19 mouse cellular contexts compared by ENCODE assay signal in the genomic region with DNA sequence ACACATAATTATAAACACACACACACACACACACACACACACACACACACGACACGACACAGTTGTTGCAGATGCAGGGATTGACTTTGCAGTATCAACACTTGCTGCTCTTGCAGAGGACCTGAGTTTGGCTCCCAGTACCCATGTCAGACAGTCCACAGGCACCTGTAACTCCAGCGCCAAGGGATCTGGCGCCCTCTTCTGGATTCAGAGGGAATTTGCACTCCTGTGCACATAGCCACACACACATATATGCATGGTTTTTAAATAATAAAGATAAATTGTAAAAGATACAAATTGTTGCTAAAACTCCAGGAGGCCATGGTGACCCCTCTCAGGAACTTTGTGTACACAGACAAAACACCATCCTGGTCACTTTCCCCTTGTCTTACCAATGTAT. TPM values are rescaled to one million over a fixed set of nuclear protein-coding genes. Genes with fewer than 3 reads are reported as not detected.
DNase-seq lines count a peak whose midpoint lies in the region; TF ChIP-seq lines count a peak whose summit lies in the region.
"Had no signal": no experiment of that assay in that cellular context is flagged by ENCODE, and none has a peak within 500 bp of the region (broad histone marks: within the 10 kb centered on the region; RNA-seq: fewer than 3 reads in every experiment).

No protein-coding gene starts in this region.

- H3K4me1 ChIP-seq in kidney, adult 2 months (ENCODE audit: control insufficient read depth, insufficient read depth, low read length): no peaks in the 10 kb centered on the region
- H3K4me1 ChIP-seq in testis, adult 2 months (ENCODE audit: control insufficient read depth, insufficient read depth, low read length): peaks cover 3% of the 10 kb centered on the region

- WGBS in kidney, adult 2 months: 59% methylated on average over 4 of the region's 4 CpGs

- no peak overlapping the region for H3K4me3 ChIP-seq in kidney, adult 2 months (ENCODE audit: insufficient read depth, low read depth, low read length)
- no peak overlapping the region for H3K4me3 ChIP-seq in testis, adult 2 months (ENCODE audit: control insufficient read depth, low read depth, low read length)
- H3K4me3 ChIP-seq: heart, embryonic 15.5 days; hindbrain, embryonic 15.5 days had no signal

- DNase-seq in kidney, adult 2 months: no peak
- no peak for DNase-seq in kidney, adult 18-20 months
- DNase-seq in testis, postnatal 10 days (ENCODE audit: low spot score): no peak
- DNase-seq in ZHBTc4 (ENCODE audit: low read depth, low spot score): peak; percentile 74
- no peak for DNase-seq in right cerebral cortex, postnatal 25 days
- no peak for DNase-seq in adrenal gland, postnatal 36 days
- DNase-seq: cerebellum, adult 8-10 months; thymus, adult 18-20 months had no signal

- no peak overlapping the region for H3K27ac ChIP-seq in kidney, adult 2 months (ENCODE audit: insufficient read depth, low read depth, low read length)
- H3K27ac ChIP-seq in testis, adult 2 months (ENCODE audit: control insufficient read depth, insufficient read depth, low read depth, low read length): no peak overlapping the region
- H3K27ac ChIP-seq: heart, embryonic 15.5 days; hindbrain, embryonic 15.5 days had no signal

- no peaks in the 10 kb centered on the region for H3K27me3 ChIP-seq in kidney, adult 2 months (replicated peaks; ENCODE audit: control insufficient read depth, insufficient read depth, low read length)
- H3K27me3 ChIP-seq in testis, adult 2 months (ENCODE audit: control insufficient read depth, insufficient read depth, low read length): no peaks in the 10 kb centered on the region

- H3K36me3 ChIP-seq in kidney, adult 2 months (ENCODE audit: control insufficient read depth, insufficient read depth, low read length): no peaks in the 10 kb centered on the region
- H3K36me3 ChIP-seq in testis, adult 2 months (ENCODE audit: control insufficient read depth, insufficient read depth, low read length): no peaks in the 10 kb centered on the region
- H3K36me3 ChIP-seq: heart, embryonic 15.5 days; hindbrain, embryonic 15.5 days had no signal

- TF ChIP-seq CTCF in kidney, adult 2 months (conservative IDR thresholded peaks at IDR 0.05; ENCODE audit: insufficient read depth, insufficient read length, low read depth, low read length): 0 out of 2 replicates have a peak, but pooled peaks have one; percentile 21
- peak; percentile 86; the same call in 1 of the 2 replicates for TF ChIP-seq CTCF in testis, adult 2 months (IDR thresholded peaks at IDR 0.05; ENCODE audit: control insufficient read depth, insufficient read depth, insufficient replicate concordance, low read depth, low read length)

- no peak for TF ChIP-seq POLR2A in kidney, adult 2 months (IDR thresholded peaks at IDR 0.05; ENCODE audit: low read depth, low read length)
- no peak for TF ChIP-seq POLR2A in testis, adult 2 months (IDR thresholded peaks at IDR 0.05; ENCODE audit: control insufficient read depth, low read depth, low read length)

RNA-seq across cellular contexts. Expression of a gene that starts 20.2 kb away (rescaled TPM):
- 6.1 and 7.0 TPM in 2 replicates for polyA plus RNA-seq in kidney, adult 2 months (2012; rRNA removed)
- 12.1 and 12.2 TPM in 2 replicates for polyA plus RNA-seq in testis, adult 2 months (2012; rRNA removed)
- total RNA-seq in adrenal gland, postnatal 36 days (2021): 1 to 10 TPM; 6.0 to 6.8 TPM

RNA-seq across cellular contexts. Expression of a gene that starts 25.7 kb away (rescaled TPM):
- not detected in 2 replicates for polyA plus RNA-seq in kidney, adult 2 months (2012; rRNA removed)
- 0.04 TPM in 1 of 2 replicates, not detected in the other for polyA plus RNA-seq in testis, adult 2 months (2012; rRNA removed)
- not detected for total RNA-seq in adrenal gland, postnatal 36 days (2021)
- total RNA-seq: gastrocnemius, postnatal 4 days; layer of hippocampus, postnatal 10 days; left cerebral cortex, postnatal 25 days; megakaryocyte, adult 5-6 weeks; neutrophil, adult 5-6 weeks had no signal
- polyA plus RNA-seq: frontal cortex, adult 2 months; heart, embryonic 15.5 days; hindbrain, embryonic 15.5 days; kidney, embryonic 16.5 days; liver, embryonic 16.5 days had no signal

RNA-seq across cellular contexts. Expression of a gene that starts 44.2 kb away (rescaled TPM):
- polyA plus RNA-seq in kidney, adult 2 months (2012; rRNA removed): 0.03 and 0.04 TPM in 2 replicates
- 54.7 and 57.4 TPM in 2 replicates for polyA plus RNA-seq in testis, adult 2 months (2012; rRNA removed)
- total RNA-seq in adrenal gland, postnatal 36 days (2021): under 1 TPM in 1 of 2 experiments, not detected in 1; 0.17 TPM
- total RNA-seq: layer of hippocampus, postnatal 10 days; left cerebral cortex, postnatal 25 days had no signal

Comparison
In these comparisons a context has a peak if more than half of its experiments do, and no peak if none do; other contexts are left out.
1. RNA of a gene that starts 44.2 kb away (polyA plus RNA-seq): 54.7 to 57.4 TPM in testis, adult 2 months; 0.03 to 0.04 TPM in kidney, adult 2 months; every median in the first group is over 10 times any median in the second.